ENCODE assay signal across 11 mouse cellular contexts in genomic region chr4:106704416-106704815, GRCm38 (mm10). TPM values are rescaled to one million over a fixed set of nuclear protein-coding genes. Genes with fewer than 3 reads are reported as not detected.
A peak's percentile ranks its signal among the peaks of the same experiment; 100 is the strongest.
DNase-seq lines count a peak whose midpoint lies in the region; ATAC-seq lines count a peak whose summit lies in the region.
"Had no signal": no experiment of that assay in that cellular context is flagged by ENCODE, and none has a peak within 500 bp of the region (broad histone marks: within the 10 kb centered on the region; RNA-seq: fewer than 3 reads in every experiment).

No protein-coding gene starts in this region.

- intact Hi-C loops in gastrocnemius, postnatal 14 days (cut with DNase I; ENCODE audit: low total_unique reads): no loop called here

- no peaks in the 10 kb centered on the region for H3K9me3 ChIP-seq in midbrain, embryonic 10.5 days (replicated peaks)
- no peaks in the 10 kb centered on the region for H3K9me3 ChIP-seq in midbrain, embryonic 11.5 days (ENCODE audit: control insufficient read depth, low read length)
- no peaks in the 10 kb centered on the region for H3K9me3 ChIP-seq in limb, embryonic 10.5 days (replicated peaks)
- H3K9me3 ChIP-seq in heart, embryonic 10.5 days: no peaks in the 10 kb centered on the region

- no peak for DNase-seq in midbrain, embryonic 10.5 days (ENCODE audit: low spot score)
- no peak for DNase-seq in midbrain, embryonic 11.5 days (ENCODE audit: low spot score, missing footprints)
- DNase-seq in frontal cortex, postnatal 36 days (ENCODE audit: low spot score in 2 of 2): peak; percentile 52 to 78
- peak; percentile 63 to 74 for DNase-seq in layer of hippocampus, postnatal 14 days (ENCODE audit: low spot score in 2 of 2)
- DNase-seq in right cerebral cortex, postnatal 36 days (ENCODE audit: low spot score in 2 of 2): peak; percentile 62 to 71
- no peak for DNase-seq in limb, embryonic 10.5 days (ENCODE audit: low spot score)
- DNase-seq in gastrocnemius, postnatal 14 days: no peak
- no peak for DNase-seq in heart, embryonic 10.5 days (ENCODE audit: low spot score)

- H3K27ac ChIP-seq in midbrain, embryonic 10.5 days (replicated peaks): peak overlapping the region; percentile 83; the same call in 1 of the 2 replicates
- H3K27ac ChIP-seq in midbrain, embryonic 11.5 days (ENCODE audit: low read depth, low read length): no peak overlapping the region; the same call in 1 of the 2 replicates
- no peak overlapping the region for H3K27ac ChIP-seq in limb, embryonic 10.5 days
- no peak overlapping the region for H3K27ac ChIP-seq in heart, embryonic 10.5 days

- 73% methylated on average over 11 of the region's 11 CpGs for WGBS in midbrain, embryonic 10.5 days
- WGBS in midbrain, embryonic 11.5 days: 73% methylated on average over 11 of the region's 11 CpGs
- 83% methylated on average over 11 of the region's 11 CpGs for WGBS in limb, embryonic 10.5 days
- 70% methylated on average over 11 of the region's 11 CpGs for WGBS in heart, embryonic 10.5 days

- ATAC-seq in midbrain, embryonic 11.5 days (ENCODE audit: low FRiP score): no peak

- no peak overlapping the region for H3K4me3 ChIP-seq in midbrain, embryonic 10.5 days
- no peak overlapping the region for H3K4me3 ChIP-seq in midbrain, embryonic 11.5 days (ENCODE audit: low read depth, low read length)
- no peak overlapping the region for H3K4me3 ChIP-seq in limb, embryonic 10.5 days
- no peak overlapping the region for H3K4me3 ChIP-seq in heart, embryonic 10.5 days

- H3K4me1 ChIP-seq in midbrain, embryonic 10.5 days: peaks cover 47% of the 10 kb centered on the region
- peaks cover 13% of the 10 kb centered on the region for H3K4me1 ChIP-seq in midbrain, embryonic 11.5 days (ENCODE audit: control insufficient read depth, insufficient read depth, low read length)
- H3K4me1 ChIP-seq in limb, embryonic 10.5 days: peaks cover 24% of the 10 kb centered on the region
- peaks cover 26% of the 10 kb centered on the region for H3K4me1 ChIP-seq in heart, embryonic 10.5 days

- no peak overlapping the region for H3K9ac ChIP-seq in midbrain, embryonic 11.5 days (ENCODE audit: low read length)

- H3K27me3 ChIP-seq in midbrain, embryonic 10.5 days (ENCODE audit: low read depth, poor library complexity, severe bottlenecking): peaks cover 27% of the 10 kb centered on the region
- H3K27me3 ChIP-seq in midbrain, embryonic 11.5 days (ENCODE audit: control insufficient read depth, insufficient read depth, low read length): no peaks in the 10 kb centered on the region
- H3K27me3 ChIP-seq in limb, embryonic 10.5 days (ENCODE audit: low read depth, poor library complexity, severe bottlenecking): peaks cover 25% of the 10 kb centered on the region
- H3K27me3 ChIP-seq in heart, embryonic 10.5 days (ENCODE audit: insufficient read depth, poor library complexity, severe bottlenecking): peaks cover 54% of the 10 kb centered on the region

- no peak overlapping the region for H3K4me2 ChIP-seq in midbrain, embryonic 11.5 days

- H3K36me3 ChIP-seq in midbrain, embryonic 10.5 days: no peaks in the 10 kb centered on the region
- H3K36me3 ChIP-seq in midbrain, embryonic 11.5 days (ENCODE audit: control insufficient read depth, insufficient read depth, low read length): no peaks in the 10 kb centered on the region
- H3K36me3 ChIP-seq in limb, embryonic 10.5 days: no peaks in the 10 kb centered on the region
- H3K36me3 ChIP-seq in heart, embryonic 10.5 days: no peaks in the 10 kb centered on the region

RNA-seq across cellular contexts. Expression of gene Ttc4, which starts 25.7 kb away (rescaled TPM):
- polyA plus RNA-seq in midbrain, embryonic 10.5 days (2016; fragmentation: Nextera tagmentation; extraction: Ambion mirVana): 113 and 119 TPM in 2 replicates
- 87.9 and 97.3 TPM in 2 replicates for polyA plus RNA-seq in midbrain, embryonic 11.5 days (2014; fragmentation: Nextera tagmentation; extraction: Ambion mirVana)
- 10 to 100 TPM; 38.7 to 41.3 TPM for total RNA-seq in layer of hippocampus, postnatal 14 days (2021)
- 110 and 132 TPM in 2 replicates for polyA plus RNA-seq in limb, embryonic 10.5 days (2016; fragmentation: Nextera tagmentation; extraction: Ambion mirVana)
- 10 to 100 TPM; 22.3 to 24.8 TPM for total RNA-seq in gastrocnemius, postnatal 14 days (2021)
- 71.7 and 86.0 TPM in 2 replicates for polyA plus RNA-seq in heart, embryonic 10.5 days (2016; fragmentation: Nextera tagmentation; extraction: Ambion mirVana)

RNA-seq across cellular contexts. Expression of gene Mroh7, which starts 26.3 kb away (rescaled TPM):
- 0.04 and 0.05 TPM in 2 replicates for polyA plus RNA-seq in midbrain, embryonic 10.5 days (2016; fragmentation: Nextera tagmentation; extraction: Ambion mirVana)
- polyA plus RNA-seq in midbrain, embryonic 11.5 days (2014; fragmentation: Nextera tagmentation; extraction: Ambion mirVana): 0.07 TPM in 1 of 2 replicates, not detected in the other
- total RNA-seq in layer of hippocampus, postnatal 14 days (2021): 1 to 10 TPM; 1.5 to 2.1 TPM
- polyA plus RNA-seq in limb, embryonic 10.5 days (2016; fragmentation: Nextera tagmentation; extraction: Ambion mirVana): 0.04 and 0.05 TPM in 2 replicates
- under 1 TPM; 0.31 to 0.35 TPM for total RNA-seq in gastrocnemius, postnatal 14 days (2021)
- polyA plus RNA-seq in heart, embryonic 10.5 days (2016; fragmentation: Nextera tagmentation; extraction: Ambion mirVana): 0.43 and 0.83 TPM in 2 replicates
- total RNA-seq: common myeloid progenitor, adult 5-6 weeks had no signal
- polyA plus RNA-seq: limb, embryonic 11.5 days; neural tube, embryonic 11.5 days had no signal

RNA-seq across cellular contexts. Expression of gene Fam151a, which starts 29.3 kb away (rescaled TPM):
- polyA plus RNA-seq in midbrain, embryonic 10.5 days (2016; fragmentation: Nextera tagmentation; extraction: Ambion mirVana): not detected in 2 replicates
- polyA plus RNA-seq in midbrain, embryonic 11.5 days (2014; fragmentation: Nextera tagmentation; extraction: Ambion mirVana): not detected in 2 replicates
- not detected for total RNA-seq in layer of hippocampus, postnatal 14 days (2021)
- polyA plus RNA-seq in limb, embryonic 10.5 days (2016; fragmentation: Nextera tagmentation; extraction: Ambion mirVana): 0.09 and 0.13 TPM in 2 replicates
- total RNA-seq in gastrocnemius, postnatal 14 days (2021): not detected
- 0.23 and 0.33 TPM in 2 replicates for polyA plus RNA-seq in heart, embryonic 10.5 days (2016; fragmentation: Nextera tagmentation; extraction: Ambion mirVana)
- total RNA-seq: common myeloid progenitor, adult 5-6 weeks had no signal
- polyA plus RNA-seq: neural tube, embryonic 11.5 days had no signal

RNA-seq across cellular contexts. Expression of gene Pars2, which starts 53.5 kb away (rescaled TPM):
- 16.2 and 16.5 TPM in 2 replicates for polyA plus RNA-seq in midbrain, embryonic 10.5 days (2016; fragmentation: Nextera tagmentation; extraction: Ambion mirVana)
- polyA plus RNA-seq in midbrain, embryonic 11.5 days (2014; fragmentation: Nextera tagmentation; extraction: Ambion mirVana): 11.4 and 12.4 TPM in 2 replicates
- total RNA-seq in layer of hippocampus, postnatal 14 days (2021): 1 to 10 TPM; 6.8 to 7.3 TPM
- polyA plus RNA-seq in limb, embryonic 10.5 days (2016; fragmentation: Nextera tagmentation; extraction: Ambion mirVana): 18.8 and 20.2 TPM in 2 replicates
- total RNA-seq in gastrocnemius, postnatal 14 days (2021): 1 to 10 TPM; 2.6 to 2.9 TPM
- polyA plus RNA-seq in heart, embryonic 10.5 days (2016; fragmentation: Nextera tagmentation; extraction: Ambion mirVana): 14.9 and 16.9 TPM in 2 replicates

Comparison
In these comparisons a context has a peak if more than half of its experiments do, and no peak if none do; other contexts are left out.
1. DNase-seq: peak in frontal cortex, postnatal 36 days (2 of 2), layer of hippocampus, postnatal 14 days (2 of 2) and right cerebral cortex, postnatal 36 days (2 of 2); none in midbrain, embryonic 10.5 days (single experiment), midbrain, embryonic 11.5 days (single experiment), limb, embryonic 10.5 days (single experiment), gastrocnemius, postnatal 14 days (single experiment) and heart, embryonic 10.5 days (single experiment).